Mouse (Mus musculus) G1E (cell line): Measurements from ENCODE around the gene Ppm1j. TPM values are rescaled to one million over a fixed set of nuclear protein-coding genes. Genes with fewer than 3 reads are reported as not detected.
"Not testable (repeated sequence)": the region's sequence is repeated elsewhere in the genome, so short reads cannot be mapped to it uniquely, and the experiment has no call there.

ENCODE experiments used
- ATAC-seq: 2 replicates; pipeline ENCODE4 v1.8.0; 2016; ENCODE audit warnings: mild to moderate bottlenecking; ENCODE audit not compliant: insufficient number of reproducible peaks, poor library complexity, low FRiP score, severe bottlenecking; ENCODE audit errors: extremely low read depth
- DNase-seq: peaks from one replicate; pipeline ENCODE4 v3.0.0; 2012; ENCODE audit warnings: low spot score
- H3K27me3 ChIP-seq: 2 replicates; pipeline ENCODE4 v1.6.1; 2012; ENCODE audit warnings: mild to moderate bottlenecking, low read length, inconsistent platforms; ENCODE audit not compliant: insufficient read depth
- H3K36me3 ChIP-seq: replicated peaks from 2 replicates; pipeline ENCODE3; 2012; ENCODE audit warnings: mild to moderate bottlenecking, inconsistent platforms
- H3K4me1 ChIP-seq: 2 replicates; pipeline ENCODE4 v1.6.1; 2012; ENCODE audit warnings: low read depth, low read length, inconsistent platforms, mixed read lengths; ENCODE audit not compliant: insufficient read depth
- H3K4me3 ChIP-seq: 2 replicates; pipeline ENCODE4 v1.5.1; 2012; ENCODE audit warnings: low read depth, mild to moderate bottlenecking, inconsistent platforms, low read length, moderate library complexity, mixed read lengths
- H3K9me3 ChIP-seq: replicated peaks from 2 replicates; pipeline ENCODE4 v1.6.1; 2012; ENCODE audit warnings: inconsistent platforms
- CTCF ChIP-seq: IDR thresholded peaks from 2 replicates; pipeline ENCODE4 v1.5.1; 2012; ENCODE audit warnings: low read depth, low read length, inconsistent platforms, mixed read lengths
- GATA1 ChIP-seq: IDR thresholded peaks from 2 replicates; pipeline ENCODE4 v1.6.1; 2012; ENCODE audit warnings: borderline replicate concordance, low read length, inconsistent platforms, mixed read lengths
- GATA2 ChIP-seq: IDR thresholded peaks from 2 replicates; pipeline ENCODE4 v1.6.1; 2012; ENCODE audit warnings: low read depth, low read length, inconsistent platforms, borderline replicate concordance
- POLR2AphosphoS5 ChIP-seq: IDR thresholded peaks from 2 replicates; pipeline ENCODE4 v1.6.1; 2012; ENCODE audit warnings: low read depth, low read length, inconsistent platforms; ENCODE audit not compliant: insufficient replicate concordance
- TAL1 ChIP-seq: conservative IDR thresholded peaks from 2 replicates; pipeline ENCODE4 v1.6.1; 2012; ENCODE audit warnings: low read depth, low read length, inconsistent platforms, mixed read lengths
- polyA plus RNA-seq: library from polyadenylated mRNA; stranded (reverse); fragments of >175 nt; gene quantifications from 2 replicates; pipeline ENCODE4 v1.2.3, GENCODE M21; 2012
- total RNA-seq, 2 experiments: library from RNA; stranded (forward) in 1 of 2; stranded (reverse) in 1 of 2; fragments of 200-1000 nt in 1 of 2; fragments of >200 nt in 1 of 2; fragmentation: Nextera tagmentation in 1 of 2; gene quantifications; 2 replicates each; pipeline ENCODE4 v1.2.3; 2014 to 2017

Ppm1j gene
- total and polyA plus RNA-seq, 3 experiments: 0.16 TPM; not detected in 2

- H3K9me3 ChIP-seq: no peaks in the 10 kb centered on the region
- no peaks in the 10 kb centered on the region for H3K27me3 ChIP-seq
- H3K36me3 ChIP-seq: peaks cover 69% of the 10 kb centered on the region
- ATAC-seq (no peak), DNase-seq (no peak)
- TF ChIP-seq CTCF (no peak), GATA1 (no peak), GATA2 (no peak), TAL1 (no peak), POLR2AphosphoS5 (no peak)
- H3K4me1 ChIP-seq: no peaks in the 10 kb centered on the region
- no peak overlapping the region for H3K4me3 ChIP-seq
Measured at GRCm38 (mm10) chr3:104805539-104805938, 24.7 kb downstream of the Ppm1j start.

DNA sequence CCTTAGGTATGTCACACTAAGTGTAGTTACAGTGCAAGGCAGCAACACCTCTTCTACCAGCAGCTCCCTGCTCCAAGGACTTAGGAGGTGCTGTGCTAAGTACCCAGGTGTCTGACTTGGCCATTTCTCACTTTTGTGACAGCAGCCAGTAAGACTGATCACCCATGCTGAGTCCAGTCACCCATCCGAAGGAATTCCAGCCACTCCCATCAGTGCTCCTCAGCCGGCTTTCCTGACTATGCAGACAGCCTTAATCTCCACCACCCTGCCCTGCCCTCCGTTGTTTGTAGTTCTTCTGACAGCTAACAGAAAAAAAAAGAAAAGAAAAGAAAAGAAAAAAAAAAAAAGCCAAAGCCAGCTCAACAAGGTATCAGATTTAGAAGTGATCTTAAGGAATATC lies 30.9 kb downstream of the Ppm1j start:
- no peak for DNase-seq
- Histone ChIP-seq H3K9me3 (no peaks in the 10 kb centered on the region), H3K36me3 (peaks cover 46% of the 10 kb centered on the region), H3K27me3 (no peaks in the 10 kb centered on the region), H3K4me3 (no peak overlapping the region), H3K4me1 (peaks cover 11% of the 10 kb centered on the region)
- TF ChIP-seq GATA1 (no peak), TAL1 (no peak), GATA2 (no peak), CTCF (no peak), POLR2AphosphoS5 (no peak)
- ATAC-seq: no peak

- Histone ChIP-seq H3K27me3 (no peaks in the 10 kb centered on the region), H3K9me3 (no peaks in the 10 kb centered on the region), H3K4me1 (peaks cover 16% of the 10 kb centered on the region), H3K36me3 (peaks cover 41% of the 10 kb centered on the region), H3K4me3 (no peak overlapping the region)
- TF ChIP-seq CTCF: no peak
- TF ChIP-seq TAL1: no peak
- TF ChIP-seq GATA1: no peak
- TF ChIP-seq POLR2AphosphoS5: no peak
- TF ChIP-seq GATA2: no peak
- DNase-seq (no peak), ATAC-seq (no peak)
Measured at GRCm38 (mm10) chr3:104812254-104812653, 31.4 kb downstream of the Ppm1j start.

GRCm38 (mm10) chr3:104813227-104813626 lies 32.4 kb downstream of the Ppm1j start:
- Histone ChIP-seq H3K36me3 (peaks cover 35% of the 10 kb centered on the region), H3K4me1 (peaks cover 20% of the 10 kb centered on the region)
- not testable (repeated sequence) for DNase-seq, H3K4me3 ChIP-seq, H3K27me3 ChIP-seq, ATAC-seq, H3K9me3 ChIP-seq

DNA sequence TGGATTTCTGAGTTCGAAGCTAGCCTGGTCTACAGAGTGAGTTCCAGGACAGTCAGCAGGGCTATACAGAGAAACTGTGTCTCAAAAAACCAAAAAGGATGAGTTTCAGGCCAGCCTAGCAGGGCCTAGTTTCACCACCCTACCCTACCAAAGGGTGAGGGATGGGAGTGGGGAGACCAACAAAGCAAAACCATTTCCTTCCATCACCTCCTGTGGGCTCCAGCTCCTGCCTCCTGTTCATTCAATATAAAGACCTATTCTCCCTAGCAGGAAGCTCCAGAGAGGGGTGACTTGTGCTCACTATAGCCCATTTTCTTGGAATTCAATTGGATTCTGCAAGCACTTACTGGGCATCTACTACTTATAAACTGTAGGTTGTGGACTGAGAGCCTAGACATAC lies 33.9 kb downstream of the Ppm1j start:
- Histone ChIP-seq H3K4me3 (no peak overlapping the region), H3K9me3 (no peaks in the 10 kb centered on the region), H3K36me3 (peaks cover 35% of the 10 kb centered on the region), H3K4me1 (peaks cover 33% of the 10 kb centered on the region), H3K27me3 (no peaks in the 10 kb centered on the region)
- DNase-seq: no peak
- ATAC-seq: no peak
- no peak for TF ChIP-seq GATA1
- no peak for TF ChIP-seq TAL1
- no peak for TF ChIP-seq CTCF
- TF ChIP-seq POLR2AphosphoS5: no peak
- no peak for TF ChIP-seq GATA2

- ATAC-seq (no peak), DNase-seq (no peak)
Measured at GRCm38 (mm10) chr3:104815346-104815745, 34.5 kb downstream of the Ppm1j start.

DNA sequence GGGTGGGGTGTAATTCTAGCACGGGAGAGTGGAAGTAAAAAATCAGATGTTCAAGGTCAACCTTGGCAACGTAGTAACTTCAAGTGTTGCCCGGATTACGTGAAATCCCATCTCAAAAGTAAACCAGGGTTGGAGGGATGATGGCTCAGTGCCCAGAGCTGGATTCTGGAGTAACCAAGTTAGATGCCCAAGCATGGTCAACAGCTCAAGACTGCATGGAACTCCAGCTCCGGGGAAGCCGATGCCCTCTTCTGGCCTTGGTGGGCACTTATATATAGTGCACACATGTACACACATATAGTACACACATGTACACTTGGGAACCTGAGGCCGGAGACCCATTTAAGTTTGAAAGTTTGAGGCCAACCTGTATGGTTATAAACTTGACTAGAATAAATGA lies 35.3 kb downstream of the Ppm1j start:
- TF ChIP-seq TAL1: no peak
- no peak for TF ChIP-seq GATA1
- TF ChIP-seq POLR2AphosphoS5: no peak
- no peak for TF ChIP-seq GATA2
- TF ChIP-seq CTCF: no peak
- H3K9me3 ChIP-seq: no peaks in the 10 kb centered on the region
- no peaks in the 10 kb centered on the region for H3K27me3 ChIP-seq
- H3K4me1 ChIP-seq: peaks cover 36% of the 10 kb centered on the region
- ATAC-seq: no peak
- no peak overlapping the region for H3K4me3 ChIP-seq
- H3K36me3 ChIP-seq: peaks cover 44% of the 10 kb centered on the region
- no peak for DNase-seq

More at GRCm38 (mm10) chr3:104815346-104815745, 34.5 kb downstream of the Ppm1j start:
- Histone ChIP-seq H3K4me3 (no peak overlapping the region), H3K4me1 (peaks cover 33% of the 10 kb centered on the region), H3K9me3 (no peaks in the 10 kb centered on the region), H3K36me3 (peaks cover 38% of the 10 kb centered on the region), H3K27me3 (no peaks in the 10 kb centered on the region)
- no peak for TF ChIP-seq CTCF
- TF ChIP-seq GATA1: no peak
- no peak for TF ChIP-seq GATA2
- no peak for TF ChIP-seq TAL1
- TF ChIP-seq POLR2AphosphoS5: no peak
